Mouse (Mus musculus) E14TG2a.4 (cell line): ENCODE measurements at regions not wholly inside any gene's neighbourhood (a gene's known extent, or its start where the extent isn't known, plus 50 kb on each side); places are given as distances from the start of the nearest gene placed in this dataset.

Experiments
- CTCF ChIP-seq: conservative IDR thresholded peaks from 2 replicates; pipeline ENCODE4 v1.5.1; 2014; ENCODE audit warnings: low read length
- NANOG ChIP-seq: IDR thresholded peaks from 2 replicates; pipeline ENCODE4 v1.6.1; 2014; ENCODE audit warnings: borderline replicate concordance, low read length, mixed read lengths

- TF ChIP-seq CTCF: no peak
- no peak for TF ChIP-seq NANOG
Observed at GRCm38 (mm10) chr14:18494048-18494447, 162.4 kb upstream of the Ube2e1 start.
